Mouse (Mus musculus) limb, embryonic 12.5 days (tissue): ENCODE results near the gene Mrgprb8. TPM values are rescaled to one million over a fixed set of nuclear protein-coding genes. Genes with fewer than 3 reads are reported as not detected.
"Not testable (repeated sequence)": the region's sequence is repeated elsewhere in the genome, so short reads cannot be mapped to it uniquely, and the experiment has no call there.

Experiments
- ATAC-seq: fragments of 200-750 bp; cut with Nextera tagmentation; 2 replicates; pipeline ENCODE4 v1.8.0; 2017; ENCODE audit warnings: low read depth, moderate TSS enrichment; ENCODE audit not compliant: insufficient number of reproducible peaks, insufficient read depth, low FRiP score, low TSS enrichment
- H3K27ac ChIP-seq: fragments of 300-500 bp; sonication (generic); 2 replicates; pipeline ENCODE4 v1.5.1; 2016; ENCODE audit warnings: mild to moderate bottlenecking, moderate library complexity
- H3K27me3 ChIP-seq: fragments of 300-500 bp; sonication (generic); 2 replicates; pipeline ENCODE4 v1.6.1; 2016; ENCODE audit warnings: mild to moderate bottlenecking, moderate library complexity
- H3K36me3 ChIP-seq: fragments of 300-500 bp; sonication (generic); 2 replicates; pipeline ENCODE4 v1.6.1; 2016; ENCODE audit warnings: mild to moderate bottlenecking, moderate library complexity
- H3K4me1 ChIP-seq: fragments of 300-500 bp; sonication (generic); replicated peaks from 2 replicates; pipeline ENCODE4 v1.6.1; 2016
- H3K4me2 ChIP-seq: fragments of 300-500 bp; sonication (generic); 2 replicates; pipeline ENCODE4 v1.6.1; 2016; ENCODE audit warnings: mild to moderate bottlenecking, moderate library complexity
- H3K4me3 ChIP-seq: fragments of 300-500 bp; sonication (generic); replicated peaks from 2 replicates; pipeline ENCODE4 v1.5.1; 2016; ENCODE audit warnings: mild to moderate bottlenecking
- H3K9ac ChIP-seq: fragments of 300-500 bp; sonication (generic); replicated peaks from 2 replicates; pipeline ENCODE4 v1.6.1; 2016; ENCODE audit warnings: mild to moderate bottlenecking, moderate library complexity
- H3K9me3 ChIP-seq: fragments of 300-500 bp; sonication (generic); 2 replicates; pipeline ENCODE4 v1.6.1; 2016; ENCODE audit warnings: mild to moderate bottlenecking, moderate library complexity
- WGBS: fragments of 180-500 bp; shearing (Covaris S2); methylation state at CpG from one replicate; pipeline ENCODE4 v1.1.7; 2016; 5-methylcytosine and 5-hydroxymethylcytosine counted together
- polyA plus RNA-seq: library from polyadenylated mRNA; unstranded; fragments of >200 nt; fragmentation: Nextera tagmentation; extraction: Ambion mirVana; gene quantifications from 2 replicates; pipeline ENCODE4 v1.2.1, GENCODE M21; 2016

Mrgprb8 gene
- polyA plus RNA-seq: not detected in 2 replicates

- H3K9me3 ChIP-seq: peaks cover 42% of the 10 kb centered on the region
- WGBS: 79% methylated on average over 2 of the region's 2 CpGs
These were observed at the start of gene Mrgprb8 for GRCm38 (mm10) chr7:48388226-48388625. TSS of gene Mrgprb8 (plus strand) at chr7:48388526.

DNA sequence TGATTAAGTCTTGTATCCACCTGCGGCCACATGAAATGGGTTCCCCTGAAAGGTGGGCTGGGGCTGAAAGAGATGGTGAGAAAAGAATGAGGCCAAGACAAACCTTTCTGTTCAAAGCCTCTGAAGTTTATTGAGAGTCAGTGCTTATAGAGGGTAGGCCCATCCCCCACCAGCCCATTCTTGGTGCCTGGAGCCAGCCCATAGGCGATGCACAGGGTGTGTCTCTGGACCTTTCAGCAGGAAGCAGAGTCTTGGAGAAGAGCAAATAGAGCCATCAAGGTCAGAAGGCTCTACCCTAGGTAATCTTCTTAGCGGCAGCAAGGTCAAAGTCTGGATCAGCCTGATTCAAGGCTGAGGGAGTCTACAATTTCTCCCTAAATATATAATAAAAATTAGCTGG is 47.6 kb downstream of the Mrgprb8 start:
- WGBS: 79% methylated on average over 3 of the region's 3 CpGs

More at GRCm38 (mm10) chr7:48388226-48388625, at the start of gene Mrgprb8:
- H3K9ac ChIP-seq: no peak within 1 kb of the TSS
- no peaks in the 10 kb centered on the region for H3K27me3 ChIP-seq
- no peaks in the 10 kb centered on the region for H3K36me3 ChIP-seq
- no peak within 1 kb of the TSS for H3K4me2 ChIP-seq
- H3K4me3 ChIP-seq: no peak within 1 kb of the TSS
- H3K27ac ChIP-seq: no peak within 1 kb of the TSS
- H3K4me1 ChIP-seq: no peaks in the 10 kb centered on the region
- ATAC-seq: no peak

DNA sequence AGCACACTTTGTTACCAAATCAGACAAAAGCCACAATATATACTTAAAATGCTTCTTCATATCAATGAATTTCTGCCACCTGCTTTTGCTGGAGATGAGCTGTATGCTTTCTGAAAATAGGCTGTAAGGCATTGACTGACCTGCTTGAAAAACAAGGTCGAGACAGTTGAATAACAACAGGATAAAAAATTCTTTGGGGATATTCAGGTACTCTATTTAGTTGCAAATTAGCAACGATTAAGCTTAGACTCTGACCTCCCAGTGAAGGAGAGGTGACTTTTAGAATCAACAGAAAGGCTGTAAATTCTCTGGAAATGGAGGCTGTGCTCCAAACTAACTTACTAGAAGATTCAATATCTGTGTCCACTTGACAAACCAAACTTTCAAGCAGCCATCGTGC is 48.3 kb downstream of the Mrgprb8 start:
- H3K27ac ChIP-seq: no peak overlapping the region
- WGBS: 55% methylated on average over 3 of the region's 3 CpGs
- peaks cover 42% of the 10 kb centered on the region for H3K9me3 ChIP-seq
- no peak overlapping the region for H3K9ac ChIP-seq
- no peak overlapping the region for H3K4me2 ChIP-seq
- no peaks in the 10 kb centered on the region for H3K4me1 ChIP-seq
- no peak for ATAC-seq
- no peaks in the 10 kb centered on the region for H3K36me3 ChIP-seq
- no peaks in the 10 kb centered on the region for H3K27me3 ChIP-seq
- H3K4me3 ChIP-seq: no peak overlapping the region

More for the DNA sequence above, 47.6 kb downstream of the Mrgprb8 start:
- H3K36me3 ChIP-seq, H3K9ac ChIP-seq, H3K27me3 ChIP-seq, H3K4me3 ChIP-seq, H3K4me1 ChIP-seq, H3K4me2 ChIP-seq, ATAC-seq, H3K27ac ChIP-seq: not testable (repeated sequence)
- H3K9me3 ChIP-seq: peaks cover 42% of the 10 kb centered on the region

Other genes with a start within 250 kb of the Mrgprb8 start
- not detected in 2 replicates for gene Mrgprb5, start 219.5 kb upstream of the Mrgprb8 start, polyA plus RNA-seq
- not detected in 2 replicates for gene Mrgprb4, start 189.2 kb upstream of the Mrgprb8 start, polyA plus RNA-seq
- not detected in 2 replicates for gene Mrgprb1, start 67.8 kb downstream of the Mrgprb8 start, polyA plus RNA-seq
- not detected in 2 replicates for gene Mrgprx2, start 110.8 kb downstream of the Mrgprb8 start, polyA plus RNA-seq
- not detected in 2 replicates for gene Mrgprb2, start 169.6 kb downstream of the Mrgprb8 start, polyA plus RNA-seq